9 mouse cellular contexts compared by ENCODE assay signal in genomic region chr11:43568263-43568662, GRCm38 (mm10). TPM values are rescaled to one million over a fixed set of nuclear protein-coding genes. Genes with fewer than 3 reads are reported as not detected.
DNase-seq lines count a peak whose midpoint lies in the region; ATAC-seq and TF ChIP-seq lines count a peak whose summit lies in the region.
"Had no signal": no experiment of that assay in that cellular context is flagged by ENCODE, and none has a peak within 500 bp of the region (broad histone marks: within the 10 kb centered on the region; RNA-seq: fewer than 3 reads in every experiment).

No protein-coding gene starts in this region.

- WGBS in hindbrain, embryonic 11.5 days = 68% methylated on average over 5 of the region's 5 CpGs
- WGBS in hindbrain, embryonic 12.5 days = 67% methylated on average over 5 of the region's 5 CpGs
- WGBS in bone marrow, adult 2 months = 24% methylated on average over 5 of the region's 5 CpGs
- 73% methylated on average over 5 of the region's 5 CpGs for WGBS in olfactory bulb, adult 2 months

- H3K36me3 ChIP-seq in hindbrain, embryonic 11.5 days (ENCODE audit: control insufficient read depth, insufficient read depth, low read length) = no peaks in the 10 kb centered on the region
- no peaks in the 10 kb centered on the region for H3K36me3 ChIP-seq in hindbrain, embryonic 12.5 days

- H3K9me3 ChIP-seq in hindbrain, embryonic 11.5 days (ENCODE audit: control insufficient read depth, low read length) = no peaks in the 10 kb centered on the region
- no peaks in the 10 kb centered on the region for H3K9me3 ChIP-seq in hindbrain, embryonic 12.5 days (replicated peaks)

- no peak overlapping the region for H3K27ac ChIP-seq in hindbrain, embryonic 11.5 days (ENCODE audit: low read depth, low read length)
- H3K27ac ChIP-seq in hindbrain, embryonic 12.5 days = no peak overlapping the region
- no peak overlapping the region for H3K27ac ChIP-seq in bone marrow, adult 2 months (ENCODE audit: control insufficient read depth, insufficient read depth, low read depth, low read length, poor library complexity)
- no peak overlapping the region for H3K27ac ChIP-seq in olfactory bulb, adult 2 months (ENCODE audit: insufficient read depth, low read depth, low read length)

- TF ChIP-seq CTCF in bone marrow, adult 2 months (IDR thresholded peaks at IDR 0.05; ENCODE audit: control insufficient read depth, insufficient read depth, low read length) = peak; percentile 68
- TF ChIP-seq CTCF in olfactory bulb, adult 2 months (IDR thresholded peaks at IDR 0.05; ENCODE audit: insufficient read depth, low read depth, low read length) = peak; percentile 34; the same call in 1 of the 2 replicates

- peak; percentile 51 for DNase-seq in hindbrain, embryonic 11.5 days (ENCODE audit: low spot score)
- DNase-seq in CD8-positive naive resting alpha-beta T cell, adult 2 months (ENCODE audit: low read depth in 2 of 2, low spot score in 2 of 2) = peak; percentile 6 to 48
- peak; percentile 60 for DNase-seq in kidney, adult 9 months
- no peak for DNase-seq in urinary bladder, postnatal 36 days (ENCODE audit: low spot score in 2 of 2)

- H3K4me2 ChIP-seq in hindbrain, embryonic 11.5 days (replicated peaks; ENCODE audit: low read depth, low read length) = no peak overlapping the region
- no peak overlapping the region for H3K4me2 ChIP-seq in hindbrain, embryonic 12.5 days (replicated peaks)

- H3K9ac ChIP-seq in hindbrain, embryonic 11.5 days (ENCODE audit: low read depth, low read length) = no peak overlapping the region
- no peak overlapping the region for H3K9ac ChIP-seq in hindbrain, embryonic 12.5 days

- no peak overlapping the region for H3K4me3 ChIP-seq in hindbrain, embryonic 11.5 days (ENCODE audit: low read depth, low read length)
- H3K4me3 ChIP-seq in hindbrain, embryonic 12.5 days = no peak overlapping the region
- no peak overlapping the region for H3K4me3 ChIP-seq in bone marrow, adult 2 months (replicated peaks; ENCODE audit: control insufficient read depth, low read depth, low read length)
- no peak overlapping the region for H3K4me3 ChIP-seq in olfactory bulb, adult 2 months (ENCODE audit: insufficient read depth, low read depth, low read length)

- peaks cover 8% of the 10 kb centered on the region; the same call in 1 of the 2 replicates for H3K4me1 ChIP-seq in hindbrain, embryonic 11.5 days (replicated peaks; ENCODE audit: control insufficient read depth, insufficient read depth, low read length)
- peaks cover 43% of the 10 kb centered on the region for H3K4me1 ChIP-seq in hindbrain, embryonic 12.5 days
- peaks cover 2% of the 10 kb centered on the region; the same call in 1 of the 2 replicates for H3K4me1 ChIP-seq in bone marrow, adult 2 months (ENCODE audit: control insufficient read depth, insufficient read depth, low read length)
- peaks cover 10% of the 10 kb centered on the region for H3K4me1 ChIP-seq in olfactory bulb, adult 2 months (ENCODE audit: control insufficient read depth, insufficient read depth, low read length)

- no peak for ATAC-seq in hindbrain, embryonic 11.5 days (ENCODE audit: low FRiP score)
- no peak for ATAC-seq in hindbrain, embryonic 12.5 days (ENCODE audit: low FRiP score)
- ATAC-seq in monocyte, adult 5-6 weeks (replicated peaks; ENCODE audit: insufficient number of reproducible peaks, low FRiP score, low TSS enrichment, poor library complexity, severe bottlenecking) = no peak

- H3K27me3 ChIP-seq in hindbrain, embryonic 11.5 days (ENCODE audit: control insufficient read depth, insufficient read depth, low read length) = no peaks in the 10 kb centered on the region
- H3K27me3 ChIP-seq in hindbrain, embryonic 12.5 days = no peaks in the 10 kb centered on the region

- no peak for TF ChIP-seq POLR2A in bone marrow, adult 2 months (IDR thresholded peaks at IDR 0.05; ENCODE audit: borderline replicate concordance, control insufficient read depth, low read depth, low read length)
- TF ChIP-seq POLR2A in olfactory bulb, adult 2 months (IDR thresholded peaks at IDR 0.05; ENCODE audit: insufficient read depth, low read depth, low read length) = no peak

RNA-seq across cellular contexts. Expression of gene 4933415A04Rik, which starts 18.6 kb away (rescaled TPM):
- 8.5 and 10.4 TPM in 2 replicates for polyA plus RNA-seq in hindbrain, embryonic 11.5 days (2014; fragmentation: Nextera tagmentation; extraction: Ambion mirVana)
- polyA plus RNA-seq in hindbrain, embryonic 12.5 days (2016; fragmentation: Nextera tagmentation; extraction: Ambion mirVana) = 6.5 and 8.1 TPM in 2 replicates
- polyA plus RNA-seq in bone marrow, adult 2 months (2011; ENCODE audit: insufficient read depth, insufficient read length, low replicate concordance, missing spikeins) = 1.1 and 3.2 TPM in 2 replicates
- polyA plus RNA-seq in olfactory bulb, adult 2 months (2012; ENCODE audit: insufficient read depth, insufficient read length, low replicate concordance, missing spikeins) = not detected in 2 replicates
- total RNA-seq in monocyte, adult 5-6 weeks (2017) = not detected in 3 replicates

RNA-seq across cellular contexts. Expression of gene Fabp6, which starts 33.1 kb away (rescaled TPM):
- not detected in 2 replicates for polyA plus RNA-seq in hindbrain, embryonic 11.5 days (2014; fragmentation: Nextera tagmentation; extraction: Ambion mirVana)
- polyA plus RNA-seq in hindbrain, embryonic 12.5 days (2016; fragmentation: Nextera tagmentation; extraction: Ambion mirVana) = not detected in 2 replicates
- not detected in 2 replicates for polyA plus RNA-seq in bone marrow, adult 2 months (2011; ENCODE audit: insufficient read depth, insufficient read length, low replicate concordance, missing spikeins)
- polyA plus RNA-seq in olfactory bulb, adult 2 months (2012; ENCODE audit: insufficient read depth, insufficient read length, low replicate concordance, missing spikeins) = not detected in 2 replicates
- total RNA-seq in monocyte, adult 5-6 weeks (2017) = not detected in 3 replicates
- total RNA-seq: layer of hippocampus, postnatal 10 days had no signal

RNA-seq across cellular contexts. Expression of gene Ccnjl, which starts 39.7 kb away (rescaled TPM):
- polyA plus RNA-seq in hindbrain, embryonic 11.5 days (2014; fragmentation: Nextera tagmentation; extraction: Ambion mirVana) = 34.2 and 37.7 TPM in 2 replicates
- 27.6 and 29.6 TPM in 2 replicates for polyA plus RNA-seq in hindbrain, embryonic 12.5 days (2016; fragmentation: Nextera tagmentation; extraction: Ambion mirVana)
- polyA plus RNA-seq in bone marrow, adult 2 months (2011; ENCODE audit: insufficient read depth, insufficient read length, low replicate concordance, missing spikeins) = 0.57 and 0.61 TPM in 2 replicates
- not detected in 2 replicates for polyA plus RNA-seq in olfactory bulb, adult 2 months (2012; ENCODE audit: insufficient read depth, insufficient read length, low replicate concordance, missing spikeins)
- not detected in 3 replicates for total RNA-seq in monocyte, adult 5-6 weeks (2017)

Comparison
In these comparisons a context has a peak if more than half of its experiments do, and no peak if none do; other contexts are left out.
1. DNase-seq: peak in hindbrain, embryonic 11.5 days (single experiment), CD8-positive naive resting alpha-beta T cell, adult 2 months (2 of 2) and kidney, adult 9 months (single experiment); none in urinary bladder, postnatal 36 days (0 of 2).
2. RNA of gene Ccnjl, which starts 39.7 kb away (polyA plus RNA-seq): 34.2 to 37.7 TPM in hindbrain, embryonic 11.5 days and 27.6 to 29.6 TPM in hindbrain, embryonic 12.5 days; 0.57 to 0.61 TPM in bone marrow, adult 2 months and not detected in olfactory bulb, adult 2 months; every median in the first group is over 10 times any median in the second.